Mouse (Mus musculus) lung, postnatal 0 days (tissue): ENCODE measurements around the gene Kynu.

Experiments used
- CTCF ChIP-seq: IDR thresholded peaks from 2 replicates; pipeline ENCODE4 v1.5.1; 2016; ENCODE audit warnings: antibody characterized with exemption, mild to moderate bottlenecking
- EP300 ChIP-seq: IDR thresholded peaks from 2 replicates; pipeline ENCODE4 v1.6.1; 2016; ENCODE audit warnings: antibody characterized with exemption, mild to moderate bottlenecking, control low read depth

DNA sequence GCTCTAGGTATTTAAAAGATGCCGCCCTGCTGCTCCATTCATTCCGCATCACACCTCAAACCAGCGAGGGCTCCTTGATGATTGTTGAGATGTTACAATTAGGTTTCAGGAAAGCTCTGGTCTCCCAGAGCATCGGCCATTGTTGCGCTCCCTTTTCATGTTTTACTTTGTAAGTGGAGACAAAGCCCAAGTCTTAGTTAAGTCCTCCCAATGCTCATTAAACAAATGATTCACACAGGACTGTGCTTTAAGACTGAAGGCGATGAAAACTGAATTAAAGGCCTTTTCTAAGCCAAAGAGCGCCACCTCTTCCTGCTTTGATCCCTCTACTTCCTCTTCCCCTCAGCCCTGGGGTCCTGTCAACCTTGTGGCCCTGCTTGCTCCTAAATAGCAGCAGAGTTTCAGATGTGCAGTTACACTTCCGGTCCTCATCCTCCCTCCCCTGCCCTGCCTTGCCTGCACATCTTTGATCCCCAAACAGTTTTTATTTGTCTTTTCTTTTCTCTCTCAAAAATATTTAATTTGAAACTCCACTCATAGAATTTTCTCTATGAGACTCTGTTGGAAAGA is 28.2 kb downstream of the Kynu start:
- TF ChIP-seq CTCF, result no peak
- TF ChIP-seq EP300, result no peak
